Mouse (Mus musculus) cerebellum, postnatal 10 days (tissue): ENCODE results near the gene Ttll6.
"Not testable (repeated sequence)": the region's sequence is repeated elsewhere in the genome, so short reads cannot be mapped to it uniquely, and the experiment has no call there.

Source experiments
- DNase-seq, 2 experiments: peaks; one replicate each; pipeline ENCODE4 v3.0.0; 2021; ENCODE audit warnings: mixed read lengths in 2 of 2

The Ttll6 gene

DNA sequence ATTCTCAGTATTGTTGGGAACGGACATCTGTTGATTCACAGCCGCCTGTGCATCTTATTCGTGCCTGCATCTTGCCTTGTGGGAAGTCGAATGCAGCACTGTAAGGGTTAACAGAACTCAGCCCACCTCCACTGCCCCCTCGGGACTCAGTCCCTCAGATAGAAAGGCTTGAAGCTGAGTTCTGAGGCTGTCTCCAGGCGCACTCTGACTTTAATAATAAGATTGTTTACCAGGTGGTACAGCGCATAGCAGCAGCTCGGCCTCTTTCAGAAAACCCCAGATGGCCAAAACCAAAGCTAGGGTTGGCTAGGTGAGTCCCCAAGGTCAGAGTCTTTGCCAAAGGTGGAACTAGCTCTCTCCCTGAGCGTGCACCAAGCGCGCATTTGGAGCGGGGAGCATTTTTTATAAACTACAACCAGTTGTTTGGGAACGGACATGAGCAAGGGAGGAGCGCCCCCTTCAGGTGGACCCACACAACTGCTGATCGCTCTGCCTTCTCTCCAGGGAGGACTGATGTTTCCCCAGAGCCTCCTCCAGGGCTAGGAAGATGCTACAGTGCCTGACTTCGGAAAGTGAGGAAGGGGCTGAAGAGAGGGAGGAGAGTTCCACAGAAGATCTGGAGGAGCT is at the start of gene Ttll6:
Gene Ttll6 (plus strand): TSS at position 548 of the 627 bp plus-strand sequence.
- DNase-seq, result peak; percentile 50 to 54

DNA sequence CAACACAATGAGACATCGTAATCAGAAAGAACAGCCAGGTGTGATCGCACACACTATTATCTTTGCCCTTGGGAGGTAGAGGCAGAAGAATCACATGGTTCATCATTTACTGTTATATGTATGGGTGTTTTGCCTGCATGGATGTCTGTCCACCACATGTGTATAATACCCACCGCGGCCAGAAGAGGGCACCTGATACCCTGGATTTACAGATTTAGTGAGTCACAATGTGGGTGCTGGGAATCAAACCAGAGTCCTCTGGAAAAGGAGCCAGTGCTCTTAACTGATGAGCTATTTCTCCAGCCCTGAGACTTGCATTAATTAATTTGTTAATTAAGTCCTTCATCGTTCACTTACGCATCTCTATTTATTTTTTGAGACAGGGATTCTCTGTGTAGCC is 45.6 kb upstream of the Ttll6 start:
- no peak for DNase-seq

DNA sequence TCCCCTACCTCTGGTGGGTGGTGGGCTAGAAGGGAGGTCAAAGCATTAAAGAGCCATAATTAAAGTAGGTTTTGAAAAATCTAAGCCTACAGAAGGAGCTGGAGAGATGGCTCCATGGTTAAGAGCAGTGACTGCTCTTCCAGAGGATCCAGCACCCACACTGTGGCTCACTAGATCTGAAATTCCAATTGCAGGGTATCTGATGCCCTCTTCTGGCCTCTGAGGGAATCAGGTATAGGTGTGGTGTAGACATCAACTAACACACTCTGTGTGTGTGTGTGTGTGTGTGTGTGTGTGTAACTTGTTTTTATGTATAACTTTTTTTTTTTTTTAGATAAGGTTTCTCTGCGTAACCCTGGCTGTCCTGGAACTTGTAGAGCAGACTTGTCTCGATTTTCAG is 42.5 kb upstream of the Ttll6 start:
- peak; percentile 38 to 40 for DNase-seq

DNA sequence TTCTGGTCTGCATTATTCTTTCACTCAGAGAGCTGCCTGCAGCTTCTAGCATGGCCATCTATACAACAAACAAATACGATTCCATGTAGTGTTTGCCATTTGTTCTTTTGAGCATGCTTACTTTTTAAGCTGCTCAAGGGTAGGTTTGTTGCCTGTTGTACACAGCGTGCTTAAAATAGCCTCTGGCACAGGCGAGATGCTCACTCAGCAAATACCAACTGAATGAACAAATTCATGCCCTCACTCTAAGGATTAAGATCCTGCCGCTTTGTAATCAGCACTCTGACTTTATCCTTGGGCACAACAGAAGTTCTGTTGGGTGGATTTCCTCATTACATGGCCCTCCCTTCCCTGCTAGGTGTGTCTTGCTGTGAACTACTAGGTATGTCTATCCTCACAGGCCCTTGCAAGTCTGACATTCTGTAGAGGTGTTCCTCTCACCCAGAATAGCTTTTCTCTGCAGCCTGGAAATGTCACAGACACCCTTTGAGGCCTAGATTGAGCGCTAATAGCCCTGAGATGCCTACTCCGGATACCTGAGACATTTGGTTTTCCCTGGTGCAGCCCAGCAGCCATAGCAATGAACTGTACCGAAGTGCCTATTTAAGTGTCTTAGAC is 40.8 kb upstream of the Ttll6 start:
- no peak for DNase-seq

DNA sequence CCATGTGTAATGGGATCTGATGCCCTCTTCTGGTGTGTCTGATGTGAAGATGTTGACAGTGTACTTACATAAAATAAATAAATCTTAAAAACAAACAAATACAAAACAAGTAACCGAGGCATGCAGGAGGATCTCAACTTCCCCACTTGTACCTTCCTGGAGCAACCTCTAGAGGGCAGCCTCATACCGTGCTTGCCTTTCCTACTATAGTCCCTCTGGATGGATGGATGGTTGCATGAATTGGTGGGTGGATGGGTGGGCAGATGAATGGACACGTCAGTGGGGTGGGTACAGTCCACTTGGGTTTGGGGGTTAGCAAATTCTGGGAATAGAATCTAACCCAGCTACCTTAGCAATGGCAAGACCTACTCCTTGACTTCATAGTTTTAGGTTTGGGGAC is 40.2 kb upstream of the Ttll6 start:
- peak; percentile 64 to 66 for DNase-seq

DNA sequence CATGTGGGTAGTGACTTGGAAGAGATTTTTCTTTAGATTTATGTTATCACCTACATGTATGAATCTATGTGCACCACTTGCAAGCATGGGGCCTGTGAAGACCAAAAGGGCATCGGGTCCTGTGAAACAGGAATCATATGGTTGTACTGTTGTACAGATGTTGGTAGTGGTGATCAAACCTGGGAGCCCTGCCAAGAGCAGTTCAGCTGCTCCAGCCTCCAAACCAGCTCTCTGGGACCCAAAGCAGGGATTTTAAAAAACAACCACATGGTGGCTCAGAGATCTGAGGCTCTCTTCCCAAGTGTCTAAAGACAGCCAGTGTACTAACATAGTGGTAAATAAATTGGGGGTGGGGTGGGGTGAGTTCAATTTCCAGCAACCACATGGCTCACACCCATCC is 25.2 kb upstream of the Ttll6 start:
- DNase-seq, result no peak

DNA sequence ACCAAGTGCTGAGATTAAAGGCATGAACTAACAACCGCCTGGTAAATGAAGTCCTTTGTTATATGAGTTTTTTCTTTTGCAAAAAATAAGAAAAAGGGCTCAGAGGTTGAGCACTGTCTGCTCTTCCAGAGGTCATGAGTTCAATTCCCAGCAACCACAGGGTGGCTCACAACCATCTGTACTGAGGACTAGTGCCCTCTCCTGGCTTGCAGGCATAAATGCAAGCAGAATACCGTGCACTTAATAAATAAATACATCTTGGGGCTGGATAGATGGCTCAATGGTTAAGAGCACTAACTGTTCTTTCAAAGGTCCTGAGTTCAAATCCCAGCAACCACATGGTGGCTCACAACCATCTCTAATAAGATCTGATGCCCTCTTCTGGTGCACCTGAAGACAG is 22.6 kb upstream of the Ttll6 start:
- DNase-seq, result not testable (repeated sequence)

DNA sequence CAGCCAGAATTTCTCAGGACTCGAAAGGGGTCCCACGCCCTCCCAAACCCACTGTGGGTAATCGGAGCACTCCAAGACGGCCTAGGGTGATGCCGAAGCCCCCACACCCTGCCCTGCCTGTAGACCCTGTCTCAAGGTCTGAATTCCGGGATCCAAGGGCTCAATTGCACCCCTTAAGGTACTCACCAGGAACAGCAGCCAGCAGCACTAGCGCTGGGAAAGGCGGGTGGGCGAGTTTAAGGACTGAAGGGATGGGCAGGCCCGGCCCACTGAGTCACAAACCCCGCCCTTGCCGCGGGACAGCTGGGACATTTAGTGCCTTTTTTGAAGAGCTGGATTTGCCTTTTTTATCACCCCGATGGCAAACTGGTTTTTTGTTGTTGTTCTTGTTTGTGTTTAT is 21.8 kb upstream of the Ttll6 start, which contains the start of gene Calcoco2:
Gene Calcoco2 (minus strand): TSS at position 214 of the 400 bp plus-strand sequence.
- no peak for DNase-seq

DNA sequence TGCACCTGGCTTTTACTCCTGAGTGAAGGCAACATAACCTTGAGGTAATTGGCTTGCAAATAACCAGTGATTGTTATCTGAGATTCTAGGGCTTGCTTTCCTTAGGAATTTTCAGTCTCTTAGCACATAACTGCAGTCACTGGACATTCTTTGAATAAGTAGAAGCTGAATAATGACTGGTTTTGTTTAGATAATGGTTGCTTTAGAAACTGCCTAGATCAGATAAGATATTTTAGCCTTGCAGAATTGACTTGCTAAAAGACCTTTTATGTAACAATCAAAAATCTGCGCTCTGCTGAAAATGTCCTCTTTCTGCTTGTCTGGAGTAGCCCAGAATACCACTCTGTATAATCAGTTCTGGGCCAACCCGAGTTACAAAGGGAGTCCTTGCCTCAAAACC is 19.5 kb upstream of the Ttll6 start:
- no peak for DNase-seq

DNA sequence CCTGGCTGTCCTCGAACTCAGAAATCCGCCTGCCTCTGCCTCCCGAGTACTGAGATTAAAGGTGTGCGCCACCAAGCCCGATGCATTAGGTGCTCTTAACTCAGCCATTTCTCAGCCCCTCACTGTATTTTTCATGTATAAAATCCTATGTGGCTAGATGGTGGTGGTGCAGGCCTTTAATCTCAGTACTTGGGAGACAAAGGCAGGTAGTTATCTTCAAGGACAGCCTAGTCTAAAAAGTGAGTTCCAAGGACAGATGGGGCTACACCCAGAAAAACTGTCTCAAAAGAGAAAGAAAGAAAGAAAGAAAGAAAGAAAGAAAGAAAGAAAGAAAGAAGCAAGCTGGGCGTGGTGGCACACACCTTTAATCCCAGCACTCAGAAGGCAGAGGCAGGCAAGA is 18.2 kb upstream of the Ttll6 start:
- DNase-seq, result no peak

DNA sequence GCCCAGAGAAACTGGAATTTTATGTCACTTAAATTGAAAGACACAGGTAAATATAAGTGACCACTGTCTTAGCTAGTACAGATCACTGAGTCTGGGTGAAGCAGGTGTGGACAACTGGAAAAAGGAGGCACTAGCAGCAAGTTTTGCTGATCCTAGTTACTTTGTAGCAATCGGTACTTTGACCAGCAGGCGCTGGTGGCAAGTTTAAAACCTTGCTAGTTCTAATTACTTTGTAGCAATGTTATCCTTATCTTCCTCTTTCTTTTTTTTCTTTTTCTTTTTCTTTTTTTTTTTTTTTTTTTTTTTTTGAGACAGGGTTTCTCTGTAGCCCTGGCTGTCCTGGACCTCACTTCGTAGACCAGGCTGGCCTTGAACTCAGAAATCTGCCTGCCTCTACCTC is 17.5 kb upstream of the Ttll6 start:
- DNase-seq, result no peak

DNA sequence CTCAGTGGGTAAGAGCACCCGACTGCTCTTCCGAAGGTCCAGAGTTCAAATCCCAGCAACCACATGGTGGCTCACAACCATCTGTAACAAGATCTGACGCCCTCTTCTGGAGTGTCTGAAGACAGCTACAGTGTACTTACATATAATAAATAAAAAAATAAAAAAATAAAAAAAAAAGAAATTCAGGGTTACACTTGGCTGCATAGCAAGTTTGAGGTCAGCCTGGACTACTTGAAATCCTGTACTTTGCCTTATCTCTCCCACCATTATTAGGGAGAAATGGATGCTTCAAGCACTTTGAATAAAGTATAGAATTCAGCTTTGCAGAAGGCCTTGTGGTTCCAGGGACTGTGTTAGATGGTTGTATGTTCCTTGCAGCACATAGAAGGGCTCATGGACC is 16.7 kb upstream of the Ttll6 start:
- not testable (repeated sequence) for DNase-seq

DNA sequence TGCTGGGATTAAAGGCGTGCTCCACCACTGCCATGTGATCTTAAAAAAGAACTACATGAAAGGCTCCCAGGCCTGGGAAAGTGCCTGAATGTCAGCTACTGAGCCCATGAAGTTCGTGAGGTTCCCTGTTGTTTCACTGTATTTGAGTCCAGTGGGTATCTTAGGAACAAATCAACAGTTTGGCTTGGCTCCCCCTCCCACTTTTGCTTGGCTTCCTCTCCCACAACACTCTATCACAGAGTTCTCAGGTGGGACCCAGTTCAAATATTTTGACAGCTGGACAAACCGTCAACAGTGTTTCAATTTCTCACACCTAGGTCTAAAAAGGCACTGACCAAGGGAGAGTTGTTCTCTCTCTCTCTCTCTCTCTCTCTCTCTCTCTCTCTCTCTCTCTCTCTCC is 14.2 kb upstream of the Ttll6 start:
- DNase-seq, result no peak

DNA sequence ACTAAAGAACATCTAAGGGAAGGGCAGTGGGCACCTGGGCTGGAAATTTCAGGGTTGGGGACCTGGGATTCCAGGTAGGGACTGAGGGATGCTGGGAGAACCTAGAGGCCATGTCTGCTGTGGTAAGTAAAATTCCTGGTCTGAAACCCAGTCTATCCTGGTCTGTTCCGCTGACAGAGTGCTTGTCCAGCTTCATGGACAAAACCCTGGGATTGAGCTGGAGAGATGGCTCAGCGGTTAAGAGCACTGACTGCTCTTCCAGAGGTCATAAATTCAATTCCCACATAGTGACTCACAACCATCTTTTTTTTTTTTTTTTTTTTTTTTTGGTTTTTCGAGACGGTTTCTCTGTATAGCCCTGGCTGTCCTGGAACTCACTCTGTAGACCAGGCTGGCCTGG is 10.8 kb upstream of the Ttll6 start:
- DNase-seq, result not testable (repeated sequence)

DNA sequence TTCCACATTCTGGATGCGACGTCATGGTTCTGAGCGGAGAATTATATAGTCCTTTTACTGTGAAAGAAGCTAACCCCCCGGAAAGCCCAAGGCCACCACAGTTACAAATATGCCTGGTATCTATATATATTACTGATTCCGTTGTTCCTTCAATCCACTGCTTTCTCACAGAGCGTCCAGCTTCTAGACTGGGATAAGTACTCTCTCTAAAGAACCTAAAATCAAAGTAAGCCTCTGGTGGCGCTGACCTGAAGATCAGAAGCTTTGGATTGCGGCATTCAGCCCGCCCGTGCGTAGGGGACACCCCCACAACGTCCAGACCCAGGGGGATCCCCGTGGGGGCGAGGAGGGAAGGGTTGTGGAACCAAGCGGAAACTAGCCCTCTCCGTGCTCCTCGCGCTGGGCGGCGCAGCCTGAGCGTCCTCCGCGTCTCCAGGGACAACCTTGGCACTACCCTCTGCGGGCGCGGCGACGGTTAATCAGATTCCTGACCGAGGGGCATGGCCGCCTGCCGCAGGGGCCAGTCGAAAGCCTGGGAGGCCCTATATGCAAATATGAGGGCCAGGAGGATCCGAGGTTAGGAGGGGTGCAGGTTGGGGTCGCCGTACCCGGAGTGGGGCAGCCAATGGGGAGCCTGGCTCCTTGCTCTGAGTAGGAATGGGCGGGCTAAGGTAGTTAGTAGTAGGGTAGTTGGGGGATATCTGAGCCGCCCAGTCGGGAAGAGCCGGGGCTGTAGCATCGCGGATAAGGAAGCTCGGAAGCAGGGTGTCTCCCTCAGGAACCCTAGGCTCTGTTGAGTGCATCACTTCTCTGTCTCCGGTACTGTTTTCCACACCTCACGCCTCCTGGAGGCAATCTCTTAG is 9.3 kb upstream of the Ttll6 start:
- peak; percentile 27 to 41 for DNase-seq

DNA sequence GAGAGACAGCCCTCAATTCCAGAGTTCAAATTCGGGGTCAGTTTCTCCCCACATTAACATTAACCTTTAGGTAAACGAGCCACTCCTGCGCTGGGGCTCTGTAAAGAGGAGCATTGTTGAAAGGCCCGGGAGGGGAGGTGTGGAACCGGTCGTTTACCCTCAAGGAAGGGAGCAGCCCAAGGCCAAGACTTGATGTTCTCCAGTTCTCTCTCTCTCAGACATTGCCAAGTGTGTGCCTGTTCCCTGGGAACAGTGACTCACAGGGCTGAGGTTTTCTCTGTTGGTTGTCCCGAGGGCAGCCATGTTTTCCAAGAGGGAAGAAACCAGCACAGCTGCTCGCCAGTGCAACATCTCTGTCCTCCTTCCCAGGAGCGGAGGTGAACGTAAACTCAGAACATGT is 3.0 kb upstream of the Ttll6 start:
- no peak for DNase-seq

DNA sequence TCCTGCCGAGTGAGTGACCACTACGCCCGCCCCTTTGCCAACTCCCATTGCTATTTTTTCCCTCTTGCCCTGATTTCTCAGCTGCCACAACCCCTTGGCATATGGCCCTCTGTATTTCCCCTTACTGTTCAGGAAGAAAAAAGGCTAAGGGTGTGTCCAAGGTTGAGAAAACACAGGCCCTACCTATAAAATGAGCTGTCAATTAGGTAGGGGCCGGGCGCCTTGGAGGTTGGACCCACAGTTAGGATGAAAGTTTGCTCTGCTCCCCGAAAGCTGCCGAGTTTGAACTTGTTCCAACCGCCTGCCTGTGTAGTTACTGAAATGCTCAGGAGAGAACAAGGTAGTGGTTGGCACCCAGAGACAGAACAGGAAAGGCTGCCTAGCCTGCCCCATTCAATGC is 2.3 kb downstream of the Ttll6 start:
- DNase-seq, result no peak

DNA sequence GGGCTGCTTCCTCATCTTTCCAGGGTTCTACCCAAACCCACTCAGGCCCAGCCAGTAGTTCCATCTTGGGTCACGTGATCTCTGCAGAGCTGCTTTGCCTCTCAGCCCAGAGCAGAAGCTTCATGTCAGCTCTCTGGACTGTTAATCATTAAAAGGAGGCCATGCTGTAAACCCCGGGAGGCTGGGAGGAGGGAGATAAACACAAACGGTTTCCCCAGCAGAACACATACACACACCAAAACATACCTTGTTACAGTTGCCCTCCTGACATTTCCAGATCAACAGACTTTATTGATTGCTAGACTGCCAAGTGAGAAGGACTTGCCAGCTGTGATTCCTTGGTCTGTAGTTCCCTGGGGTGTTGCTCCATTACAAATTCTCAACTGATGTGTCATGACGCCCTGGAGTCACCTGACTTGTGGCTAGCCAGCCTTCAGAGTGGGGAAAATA is 7.2 kb downstream of the Ttll6 start:
- DNase-seq, result no peak

DNA sequence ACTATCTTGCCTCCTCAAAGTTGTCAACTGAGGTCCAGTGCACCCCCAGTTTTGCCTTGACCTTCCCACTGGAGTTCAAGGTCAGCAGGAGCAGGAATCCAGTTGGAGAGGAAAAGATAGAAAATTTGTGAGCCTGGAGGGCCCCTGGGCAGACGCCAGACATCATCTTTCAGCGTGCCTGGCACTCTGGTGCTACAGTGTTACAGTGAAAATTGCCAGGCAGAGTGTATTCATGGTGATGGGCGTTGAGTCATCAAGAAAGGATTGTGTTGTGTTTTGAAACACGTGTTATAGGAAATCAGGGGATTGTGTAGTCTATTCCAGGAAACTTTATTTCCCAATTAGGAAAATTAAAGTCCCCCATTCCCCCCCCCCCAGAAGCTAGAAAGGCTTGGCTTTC is 10.2 kb downstream of the Ttll6 start:
- no peak for DNase-seq

DNA sequence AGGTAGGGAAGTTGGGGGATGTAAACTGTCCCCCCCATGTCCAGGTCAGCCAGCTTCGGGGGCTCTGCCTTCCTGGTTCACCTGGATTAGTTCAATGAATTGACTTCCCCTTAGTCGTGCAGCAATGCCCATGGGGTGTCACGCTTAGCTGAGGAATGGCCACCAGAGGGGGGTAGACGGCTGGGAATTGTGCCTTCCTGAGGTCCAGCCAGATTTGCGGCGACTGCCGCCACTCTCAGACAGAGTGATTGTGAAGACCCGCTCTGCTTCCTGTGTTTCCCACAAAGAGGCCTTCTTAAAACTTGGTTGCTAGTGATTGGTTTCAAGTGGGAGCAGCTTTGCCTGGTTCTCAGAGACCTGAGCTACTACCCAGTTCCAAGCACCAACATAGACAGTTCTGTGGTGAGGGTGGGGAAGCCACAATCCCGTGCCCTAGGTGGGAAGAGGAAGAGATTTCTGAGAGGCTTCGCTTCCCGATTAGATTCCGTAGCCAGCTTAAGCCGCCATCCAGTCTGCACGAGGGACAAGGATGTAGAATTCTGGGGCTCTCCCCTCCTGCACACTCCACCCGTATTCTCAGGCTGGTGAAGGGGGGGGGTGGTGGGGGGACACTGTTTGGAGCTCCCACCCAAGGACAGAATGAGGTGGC is 12.2 kb downstream of the Ttll6 start:
- peak; percentile 84 to 86 for DNase-seq

DNA sequence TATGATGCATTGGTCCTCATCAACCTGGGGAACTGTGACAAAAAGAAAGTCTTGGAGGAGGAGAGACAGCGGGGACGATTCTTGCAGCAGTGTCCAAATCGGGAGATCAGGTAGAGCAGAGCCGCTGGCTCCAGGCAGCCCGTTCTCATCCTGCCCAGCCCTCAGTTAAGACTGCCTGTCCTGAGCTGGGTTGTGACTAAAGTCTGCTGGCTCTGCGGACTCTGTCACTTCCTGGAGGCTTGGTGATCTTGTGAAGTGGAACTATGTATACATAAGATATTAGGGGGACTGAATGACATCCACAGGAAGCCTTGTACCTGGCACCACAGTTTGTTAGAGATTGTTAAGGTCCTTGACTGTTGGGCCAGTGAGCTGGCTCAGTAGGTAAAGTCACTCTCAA is 13.9 kb downstream of the Ttll6 start:
- no peak for DNase-seq

DNA sequence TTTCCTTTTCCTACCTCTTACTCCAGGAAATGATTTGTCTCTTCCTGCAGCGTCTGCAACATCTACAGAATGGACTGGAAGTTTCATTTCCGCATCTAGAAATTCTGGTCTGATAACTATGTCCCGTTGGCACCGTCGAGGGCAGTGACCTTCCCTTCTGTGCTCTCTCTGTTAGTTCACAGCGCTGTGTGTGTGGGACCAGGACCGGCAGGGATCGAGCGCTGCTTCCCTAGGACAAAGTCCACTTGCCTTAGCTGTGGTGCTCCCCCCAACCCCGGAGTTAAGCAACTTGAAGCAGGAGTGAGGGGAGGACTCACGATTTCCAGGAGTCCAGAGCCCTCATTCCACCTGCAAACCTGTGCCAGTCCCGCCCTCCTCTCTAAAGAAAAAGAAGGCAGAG is 31.2 kb downstream of the Ttll6 start:
- no peak for DNase-seq

DNA sequence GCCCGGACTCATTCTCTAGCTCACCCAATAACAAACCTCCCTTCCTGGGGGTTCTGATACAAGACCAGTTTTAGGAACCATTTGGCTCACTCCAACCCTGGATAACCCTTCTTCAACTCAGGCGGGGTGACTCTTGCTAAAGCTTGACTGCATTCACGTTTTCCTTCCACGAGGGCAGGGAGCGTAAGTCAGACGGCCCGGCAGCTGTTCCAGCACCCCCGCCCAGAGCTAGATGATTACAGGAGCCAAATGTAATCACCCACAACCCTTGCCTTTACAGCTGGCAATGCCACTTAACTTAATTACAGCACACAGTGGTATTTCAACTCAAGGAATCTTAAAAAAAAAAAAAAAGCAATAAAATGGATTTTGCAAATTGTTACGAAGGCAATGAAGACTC is 34.5 kb downstream of the Ttll6 start:
- no peak for DNase-seq
